Mouse (Mus musculus) E14TG2a.4 (cell line): ENCODE data around the gene Aig1.

Experiments
- CTCF ChIP-seq: conservative IDR thresholded peaks from 2 replicates; pipeline ENCODE4 v1.5.1; 2014; ENCODE audit warnings: low read length
- NANOG ChIP-seq: IDR thresholded peaks from 2 replicates; pipeline ENCODE4 v1.6.1; 2014; ENCODE audit warnings: borderline replicate concordance, low read length, mixed read lengths
- POU5F1 ChIP-seq: IDR thresholded peaks from 2 replicates; pipeline ENCODE4 v1.6.1; 2014; ENCODE audit warnings: low read length, borderline replicate concordance

- TF ChIP-seq CTCF, result no peak
- TF ChIP-seq NANOG, result no peak
- TF ChIP-seq POU5F1, result no peak
Observed at GRCm38 (mm10) chr10:13702043-13702442, 166.7 kb downstream of the Aig1 start.
